Mouse (Mus musculus) kidney, embryonic 14.5 days (tissue): ENCODE measurements around the gene Usp48. TPM values are rescaled to one million over a fixed set of nuclear protein-coding genes. Genes with fewer than 3 reads are reported as not detected.

Experiments used
- ATAC-seq: fragments of 200-750 bp; cut with Nextera tagmentation; 2 replicates; pipeline ENCODE4 v1.8.0; 2017; ENCODE audit warnings: moderate number of reproducible peaks, mild to moderate bottlenecking, moderate TSS enrichment, moderate library complexity; ENCODE audit not compliant: low FRiP score, low TSS enrichment
- H3K27ac ChIP-seq: fragments of 300-500 bp; sonication (generic); 2 replicates; pipeline ENCODE4 v1.5.1; 2014; ENCODE audit warnings: low read depth, mild to moderate bottlenecking, low read length, moderate library complexity, mixed read lengths
- H3K27me3 ChIP-seq: fragments of 300-500 bp; sonication (generic); 2 replicates; pipeline ENCODE4 v1.6.1; 2014; ENCODE audit warnings: mild to moderate bottlenecking, low read length; ENCODE audit not compliant: control insufficient read depth, insufficient read depth
- H3K36me3 ChIP-seq: fragments of 300-500 bp; sonication (generic); 2 replicates; pipeline ENCODE4 v1.6.1; 2014; ENCODE audit warnings: low read length, mixed read lengths; ENCODE audit not compliant: control insufficient read depth, insufficient read depth
- H3K4me1 ChIP-seq: fragments of 300-500 bp; sonication (generic); 2 replicates; pipeline ENCODE4 v1.6.1; 2014; ENCODE audit warnings: low read length, mixed read lengths; ENCODE audit not compliant: control insufficient read depth, insufficient read depth
- H3K4me2 ChIP-seq: fragments of 300-500 bp; sonication (generic); replicated peaks from 2 replicates; pipeline ENCODE4 v1.6.1; 2014; ENCODE audit warnings: low read depth, mild to moderate bottlenecking, low read length
- H3K4me3 ChIP-seq: fragments of 300-500 bp; sonication (generic); 2 replicates; pipeline ENCODE4 v1.5.1; 2014; ENCODE audit warnings: mild to moderate bottlenecking, low read length
- H3K9ac ChIP-seq: fragments of 300-500 bp; sonication (generic); 2 replicates; pipeline ENCODE4 v1.6.1; 2014; ENCODE audit warnings: low read depth, mild to moderate bottlenecking, low read length, moderate library complexity
- H3K9me3 ChIP-seq: fragments of 300-500 bp; sonication (generic); 2 replicates; pipeline ENCODE4 v1.6.1; 2016; ENCODE audit warnings: low read length; ENCODE audit not compliant: control insufficient read depth
- WGBS: fragments of 180-500 bp; shearing (Covaris S2); extraction: QIAGEN DNeasy Blood & Tissue Kit; methylation state at CpG from one replicate; pipeline ENCODE4 v1.1.7; 2014; 5-methylcytosine and 5-hydroxymethylcytosine counted together
- polyA plus RNA-seq: library from polyadenylated mRNA; unstranded; fragments of >200 nt; fragmentation: Nextera tagmentation; extraction: Ambion mirVana; gene quantifications from 2 replicates; pipeline ENCODE4 v1.2.1, GENCODE M21; 2014

Gene Usp48
- polyA plus RNA-seq, 1 experiment from 2014 or later = 91.2 TPM

GRCm38 (mm10) chr4:137629354-137629753, 35.8 kb downstream of the Usp48 start:
- H3K27me3 ChIP-seq = no peaks in the 10 kb centered on the region
- no peak overlapping the region for H3K9ac ChIP-seq
- H3K27ac ChIP-seq = no peak overlapping the region
- no peak overlapping the region for H3K4me2 ChIP-seq
- no peak overlapping the region for H3K4me3 ChIP-seq
- no peak for ATAC-seq
- 83% methylated on average over 7 of the region's 7 CpGs for WGBS
- peaks cover 83% of the 10 kb centered on the region for H3K36me3 ChIP-seq
- H3K4me1 ChIP-seq = no peaks in the 10 kb centered on the region
- no peaks in the 10 kb centered on the region for H3K9me3 ChIP-seq

- ATAC-seq = no peak
- Histone ChIP-seq H3K36me3 (peaks cover 83% of the 10 kb centered on the region), H3K4me2 (no peak overlapping the region), H3K4me3 (no peak overlapping the region), H3K4me1 (no peaks in the 10 kb centered on the region), H3K9me3 (no peaks in the 10 kb centered on the region), H3K9ac (no peak overlapping the region), H3K27ac (no peak overlapping the region), H3K27me3 (no peaks in the 10 kb centered on the region)
- 68% methylated on average over 2 of the region's 2 CpGs for WGBS
Measured at GRCm38 (mm10) chr4:137630153-137630552, 36.6 kb downstream of the Usp48 start.

- H3K36me3 ChIP-seq = peaks cover 85% of the 10 kb centered on the region
- H3K27ac ChIP-seq = no peak overlapping the region
- no peak for ATAC-seq
- no peak overlapping the region for H3K4me3 ChIP-seq
- H3K9ac ChIP-seq = no peak overlapping the region
- H3K27me3 ChIP-seq = no peaks in the 10 kb centered on the region
- H3K4me2 ChIP-seq = no peak overlapping the region
- no peaks in the 10 kb centered on the region for H3K4me1 ChIP-seq
- H3K9me3 ChIP-seq = no peaks in the 10 kb centered on the region
- 64% methylated on average over 3 of the region's 3 CpGs for WGBS
Measured at GRCm38 (mm10) chr4:137631596-137631995, 38.0 kb downstream of the Usp48 start.

GRCm38 (mm10) chr4:137633394-137633793, 39.8 kb downstream of the Usp48 start:
- Histone ChIP-seq H3K4me3 (no peak overlapping the region), H3K9me3 (no peaks in the 10 kb centered on the region), H3K9ac (no peak overlapping the region), H3K27me3 (no peaks in the 10 kb centered on the region), H3K27ac (no peak overlapping the region), H3K4me1 (no peaks in the 10 kb centered on the region), H3K36me3 (peaks cover 91% of the 10 kb centered on the region), H3K4me2 (no peak overlapping the region)
- 92% methylated on average over 4 of the region's 4 CpGs for WGBS
- ATAC-seq = no peak

GRCm38 (mm10) chr4:137636597-137636996, 43.0 kb downstream of the Usp48 start:
- Histone ChIP-seq H3K4me1 (no peaks in the 10 kb centered on the region), H3K9me3 (no peaks in the 10 kb centered on the region), H3K4me3 (no peak overlapping the region), H3K27me3 (no peaks in the 10 kb centered on the region), H3K27ac (no peak overlapping the region), H3K36me3 (peaks cover 92% of the 10 kb centered on the region), H3K4me2 (no peak overlapping the region), H3K9ac (no peak overlapping the region)
- 84% methylated on average over 3 of the region's 3 CpGs for WGBS
- ATAC-seq = no peak

GRCm38 (mm10) chr4:137641556-137641955, 48.0 kb downstream of the Usp48 start:
- Histone ChIP-seq H3K9me3 (no peaks in the 10 kb centered on the region), H3K36me3 (peaks cover 84% of the 10 kb centered on the region), H3K4me1 (no peaks in the 10 kb centered on the region), H3K9ac (no peak overlapping the region), H3K4me2 (no peak overlapping the region), H3K27me3 (no peaks in the 10 kb centered on the region), H3K4me3 (no peak overlapping the region), H3K27ac (no peak overlapping the region; the same call in 1 of the 2 replicates)
- no peak for ATAC-seq
- WGBS = 83% methylated on average over 5 of the region's 5 CpGs

- no peaks in the 10 kb centered on the region for H3K27me3 ChIP-seq
- no peaks in the 10 kb centered on the region for H3K9me3 ChIP-seq
- H3K4me1 ChIP-seq = no peaks in the 10 kb centered on the region
- H3K9ac ChIP-seq = no peak overlapping the region
- H3K27ac ChIP-seq = no peak overlapping the region; the same call in 1 of the 2 replicates
- peaks cover 84% of the 10 kb centered on the region for H3K36me3 ChIP-seq
- no peak overlapping the region for H3K4me3 ChIP-seq
- H3K4me2 ChIP-seq = no peak overlapping the region
- ATAC-seq = no peak
- 57% methylated on average over 2 of the region's 2 CpGs for WGBS
Measured at GRCm38 (mm10) chr4:137642101-137642500, 48.5 kb downstream of the Usp48 start.

- H3K9ac ChIP-seq = no peak overlapping the region
- no peaks in the 10 kb centered on the region for H3K9me3 ChIP-seq
- ATAC-seq = no peak
- H3K27me3 ChIP-seq = no peaks in the 10 kb centered on the region
- H3K27ac ChIP-seq = no peak overlapping the region
- H3K4me2 ChIP-seq = no peak overlapping the region
- WGBS = 93% methylated on average over 2 of the region's 2 CpGs
- H3K4me3 ChIP-seq = no peak overlapping the region
- H3K36me3 ChIP-seq = peaks cover 80% of the 10 kb centered on the region
- no peaks in the 10 kb centered on the region for H3K4me1 ChIP-seq
Measured at GRCm38 (mm10) chr4:137643459-137643858, 49.9 kb downstream of the Usp48 start.

GRCm38 (mm10) chr4:137646262-137646661, 52.7 kb downstream of the Usp48 start:
- H3K4me2 ChIP-seq = no peak overlapping the region
- ATAC-seq = no peak
- no peaks in the 10 kb centered on the region; the same call in 1 of the 2 replicates for H3K4me1 ChIP-seq
- H3K9me3 ChIP-seq = no peaks in the 10 kb centered on the region
- H3K36me3 ChIP-seq = peaks cover 75% of the 10 kb centered on the region
- no peak overlapping the region for H3K9ac ChIP-seq
- no peak overlapping the region for H3K4me3 ChIP-seq
- H3K27me3 ChIP-seq = no peaks in the 10 kb centered on the region
- H3K27ac ChIP-seq = no peak overlapping the region
